Mouse (Mus musculus): ENCODE results near the gene Golga7b.

- TF ChIP-seq GATA1 (IDR thresholded peaks at IDR 0.05; ENCODE audit: borderline replicate concordance, low read length) (no peak), FLI1 (IDR thresholded peaks at IDR 0.05; ENCODE audit: low read length) (no peak)
Measured at GRCm38 (mm10) chr19:42317648-42318425, 70.5 kb downstream of the Golga7b start.
